Mouse (Mus musculus) heart, embryonic 10.5 days (tissue): Measurements from ENCODE around the gene Hint2. TPM values are rescaled to one million over a fixed set of nuclear protein-coding genes. Genes with fewer than 3 reads are reported as not detected.

ENCODE experiments used
- DNase-seq: peaks from one replicate; pipeline ENCODE4 v3.0.0-alpha.2; 2017; ENCODE audit warnings: low spot score
- H3K27ac ChIP-seq: fragments of 300-500 bp; sonication (generic); 2 replicates; pipeline ENCODE4 v1.5.1; 2016; ENCODE audit warnings: mild to moderate bottlenecking
- H3K27me3 ChIP-seq: fragments of 300-500 bp; sonication (generic); 2 replicates; pipeline ENCODE4 v1.6.1; 2016; ENCODE audit warnings: mild to moderate bottlenecking; ENCODE audit not compliant: poor library complexity, insufficient read depth, severe bottlenecking
- H3K36me3 ChIP-seq: fragments of 300-500 bp; sonication (generic); 2 replicates; pipeline ENCODE4 v1.6.1; 2016; ENCODE audit warnings: mild to moderate bottlenecking, moderate library complexity
- H3K4me1 ChIP-seq: fragments of 300-500 bp; sonication (generic); 2 replicates; pipeline ENCODE4 v1.6.1; 2016; ENCODE audit warnings: mild to moderate bottlenecking
- H3K4me3 ChIP-seq: fragments of 300-500 bp; sonication (generic); 2 replicates; pipeline ENCODE4 v1.5.1; 2016; ENCODE audit warnings: mild to moderate bottlenecking, moderate library complexity
- H3K9me3 ChIP-seq: fragments of 300-500 bp; sonication (generic); 2 replicates; pipeline ENCODE4 v1.6.1; 2016; ENCODE audit warnings: mild to moderate bottlenecking, moderate library complexity
- WGBS: fragments of 180-500 bp; shearing (Covaris S2); methylation state at CpG from one replicate; pipeline ENCODE4 v1.1.7; 2016; 5-methylcytosine and 5-hydroxymethylcytosine counted together
- polyA plus RNA-seq: library from polyadenylated mRNA; unstranded; fragments of >200 nt; fragmentation: Nextera tagmentation; extraction: Ambion mirVana; gene quantifications from 2 replicates; pipeline ENCODE4 v1.2.1, GENCODE M21; 2016

Hint2 gene
- polyA plus RNA-seq, 1 experiment from 2014 or later = 101 TPM

GRCm38 (mm10) chr4:43678541-43678940 lies 22.3 kb upstream of the Hint2 start:
- WGBS = 86% methylated on average over 6 of the region's 6 CpGs
- Histone ChIP-seq H3K9me3 (no peaks in the 10 kb centered on the region), H3K4me1 (peaks cover 14% of the 10 kb centered on the region), H3K4me3 (no peak overlapping the region), H3K27me3 (no peaks in the 10 kb centered on the region), H3K27ac (no peak overlapping the region), H3K36me3 (peaks cover 30% of the 10 kb centered on the region)
- no peak for DNase-seq

- no peak overlapping the region for H3K27ac ChIP-seq
- H3K27me3 ChIP-seq = peaks cover 6% of the 10 kb centered on the region; the same call in 1 of the 2 replicates
- no peaks in the 10 kb centered on the region for H3K9me3 ChIP-seq
- DNase-seq = no peak
- peaks cover 25% of the 10 kb centered on the region for H3K36me3 ChIP-seq
- 71% methylated on average over 4 of the region's 4 CpGs for WGBS
- peaks cover 27% of the 10 kb centered on the region for H3K4me1 ChIP-seq
- H3K4me3 ChIP-seq = no peak overlapping the region
Observed at GRCm38 (mm10) chr4:43675608-43676007, 19.3 kb upstream of the Hint2 start.

- Histone ChIP-seq H3K4me3 (no peak overlapping the region), H3K27ac (no peak overlapping the region), H3K9me3 (no peaks in the 10 kb centered on the region), H3K36me3 (peaks cover 25% of the 10 kb centered on the region), H3K4me1 (peaks cover 31% of the 10 kb centered on the region), H3K27me3 (peaks cover 12% of the 10 kb centered on the region; the same call in 1 of the 2 replicates)
- no peak for DNase-seq
- WGBS = 68% methylated on average over 5 of the region's 5 CpGs
Observed at GRCm38 (mm10) chr4:43674974-43675373, 18.7 kb upstream of the Hint2 start.

GRCm38 (mm10) chr4:43673703-43674102 lies 17.4 kb upstream of the Hint2 start:
- no peak overlapping the region for H3K4me3 ChIP-seq
- H3K27ac ChIP-seq = no peak overlapping the region
- DNase-seq = no peak
- peaks cover 25% of the 10 kb centered on the region for H3K36me3 ChIP-seq
- H3K4me1 ChIP-seq = peaks cover 39% of the 10 kb centered on the region
- WGBS = 75% methylated on average over 8 of the region's 8 CpGs
- H3K27me3 ChIP-seq = peaks cover 15% of the 10 kb centered on the region; the same call in 1 of the 2 replicates
- H3K9me3 ChIP-seq = no peaks in the 10 kb centered on the region

GRCm38 (mm10) chr4:43672070-43672469 lies 15.8 kb upstream of the Hint2 start:
- 7% methylated on average over 2 of the region's 2 CpGs for WGBS
- Histone ChIP-seq H3K4me3 (no peak overlapping the region), H3K27me3 (peaks cover 30% of the 10 kb centered on the region), H3K4me1 (peaks cover 42% of the 10 kb centered on the region), H3K27ac (no peak overlapping the region), H3K9me3 (no peaks in the 10 kb centered on the region), H3K36me3 (peaks cover 20% of the 10 kb centered on the region; the same call in 1 of the 2 replicates)
- DNase-seq = peak; percentile 91

GRCm38 (mm10) chr4:43669428-43669794 lies 13.1 kb upstream of the Hint2 start:
- peak overlapping the region; percentile 77 for H3K4me3 ChIP-seq
- H3K9me3 ChIP-seq = no peaks in the 10 kb centered on the region
- peaks cover 2% of the 10 kb centered on the region; the same call in 1 of the 2 replicates for H3K36me3 ChIP-seq
- peak overlapping the region; percentile 94 for H3K27ac ChIP-seq
- H3K4me1 ChIP-seq = peaks cover 42% of the 10 kb centered on the region
- peaks cover 54% of the 10 kb centered on the region for H3K27me3 ChIP-seq
- under 1% methylated on average over 24 of the region's 25 CpGs for WGBS
- no peak for DNase-seq

- DNase-seq = peak; percentile 95
- H3K4me3 ChIP-seq = peak within 1 kb of the TSS; percentile 77
- H3K36me3 ChIP-seq = no peaks in the 10 kb centered on the region
- H3K27me3 ChIP-seq = peaks cover 56% of the 10 kb centered on the region
- 2% methylated on average over 41 of the region's 41 CpGs for WGBS
- no peaks in the 10 kb centered on the region for H3K9me3 ChIP-seq
- peak within 1 kb of the TSS; percentile 94 for H3K27ac ChIP-seq
- peaks cover 39% of the 10 kb centered on the region for H3K4me1 ChIP-seq
Observed at GRCm38 (mm10) chr4:43668782-43669427, 12.6 kb upstream of the Hint2 start, which contains the start of the genes Tmem8b and Fam221b. Gene Tmem8b (plus strand): TSS chr4:43668971. Gene Fam221b (minus strand): TSS chr4:43669145.

GRCm38 (mm10) chr4:43666412-43666811 lies 10.1 kb upstream of the Hint2 start:
- Histone ChIP-seq H3K4me1 (peaks cover 20% of the 10 kb centered on the region), H3K36me3 (no peaks in the 10 kb centered on the region), H3K4me3 (no peak overlapping the region), H3K27ac (no peak overlapping the region), H3K9me3 (no peaks in the 10 kb centered on the region), H3K27me3 (peaks cover 79% of the 10 kb centered on the region)
- WGBS = 23% methylated on average over 4 of the region's 4 CpGs
- no peak for DNase-seq

GRCm38 (mm10) chr4:43657146-43657545 lies 880 bp upstream of the Hint2 start:
- WGBS = 61% methylated on average over 4 of the region's 4 CpGs
- DNase-seq = no peak
- Histone ChIP-seq H3K36me3 (no peaks in the 10 kb centered on the region), H3K27me3 (peaks cover 37% of the 10 kb centered on the region), H3K4me1 (peaks cover 25% of the 10 kb centered on the region), H3K9me3 (no peaks in the 10 kb centered on the region), H3K4me3 (peak overlapping the region; percentile 91), H3K27ac (no peak overlapping the region)

GRCm38 (mm10) chr4:43655656-43656338 lies 469 bp downstream of the Hint2 start:
- Histone ChIP-seq H3K27me3 (peaks cover 23% of the 10 kb centered on the region), H3K4me1 (peaks cover 29% of the 10 kb centered on the region), H3K36me3 (peaks cover 5% of the 10 kb centered on the region), H3K27ac (peak overlapping the region; percentile 95), H3K4me3 (peak overlapping the region; percentile 91), H3K9me3 (no peaks in the 10 kb centered on the region)
- DNase-seq = no peak
- 7% methylated on average over 34 of the region's 34 CpGs for WGBS

- peak; percentile 85 for DNase-seq
- peak within 1 kb of the TSS; percentile 50 for H3K4me3 ChIP-seq
- peaks cover 19% of the 10 kb centered on the region for H3K36me3 ChIP-seq
- no peaks in the 10 kb centered on the region for H3K9me3 ChIP-seq
- WGBS = 20% methylated on average over 24 of the region's 24 CpGs
- H3K27me3 ChIP-seq = peaks cover 1% of the 10 kb centered on the region; the same call in 1 of the 2 replicates
- H3K27ac ChIP-seq = 0 out of 2 replicates have a peak within 1 kb of the TSS, but pooled peaks have one; percentile 7
- peaks cover 29% of the 10 kb centered on the region for H3K4me1 ChIP-seq
Observed at GRCm38 (mm10) chr4:43653161-43654015, 2.9 kb downstream of the Hint2 start, which contains the start of gene Spag8. Gene Spag8 (minus strand): TSS chr4:43653594.

- peaks cover 19% of the 10 kb centered on the region for H3K36me3 ChIP-seq
- 85% methylated on average over 4 of the region's 4 CpGs for WGBS
- H3K4me1 ChIP-seq = peaks cover 29% of the 10 kb centered on the region
- H3K27ac ChIP-seq = no peak overlapping the region
- peaks cover 4% of the 10 kb centered on the region; the same call in 1 of the 2 replicates for H3K27me3 ChIP-seq
- H3K9me3 ChIP-seq = no peaks in the 10 kb centered on the region
- H3K4me3 ChIP-seq = peak overlapping the region; percentile 50
- no peak for DNase-seq
Observed at GRCm38 (mm10) chr4:43652726-43653125, 3.5 kb downstream of the Hint2 start.
